Mouse (Mus musculus) forebrain, embryonic 16.5 days (tissue): ENCODE measurements around the gene Nav3. TPM values are rescaled to one million over a fixed set of nuclear protein-coding genes. Genes with fewer than 3 reads are reported as not detected.

Experiments used
- ATAC-seq: fragments of 200-750 bp; cut with Nextera tagmentation; 2 replicates; pipeline ENCODE4 v1.8.0; 2017; ENCODE audit warnings: mild to moderate bottlenecking, moderate library complexity
- H3K27ac ChIP-seq: fragments of 300-500 bp; sonication (generic); 2 replicates; pipeline ENCODE4 v1.5.1; 2014; ENCODE audit warnings: low read length, control low read depth
- H3K27me3 ChIP-seq: fragments of 300-500 bp; sonication (generic); replicated peaks from 2 replicates; pipeline ENCODE4 v1.6.1; 2014; ENCODE audit warnings: low read length; ENCODE audit not compliant: control insufficient read depth, insufficient read depth
- H3K36me3 ChIP-seq: fragments of 300-500 bp; sonication (generic); 2 replicates; pipeline ENCODE4 v1.6.1; 2014; ENCODE audit not compliant: control insufficient read depth, insufficient read depth
- H3K4me1 ChIP-seq: fragments of 300-500 bp; sonication (generic); replicated peaks from 2 replicates; pipeline ENCODE4 v1.6.1; 2014; ENCODE audit warnings: low read length; ENCODE audit not compliant: control insufficient read depth, insufficient read depth
- H3K4me2 ChIP-seq: fragments of 300-500 bp; sonication (generic); 2 replicates; pipeline ENCODE4 v1.6.1; 2014; ENCODE audit warnings: mild to moderate bottlenecking, low read length, control low read depth
- H3K4me3 ChIP-seq: fragments of 300-500 bp; sonication (generic); replicated peaks from 2 replicates; pipeline ENCODE4 v1.5.1; 2014; ENCODE audit warnings: mild to moderate bottlenecking, low read length, control low read depth
- H3K9ac ChIP-seq: fragments of 300-500 bp; sonication (generic); replicated peaks from 2 replicates; pipeline ENCODE4 v1.6.1; 2014; ENCODE audit warnings: low read depth, low read length, control low read depth
- H3K9me3 ChIP-seq: fragments of 300-500 bp; sonication (generic); 2 replicates; pipeline ENCODE4 v1.6.1; 2016; ENCODE audit warnings: low read length; ENCODE audit not compliant: control insufficient read depth
- WGBS: fragments of 180-500 bp; shearing (Covaris S2); extraction: QIAGEN DNeasy Blood & Tissue Kit; methylation state at CpG from one replicate; pipeline ENCODE4 v1.1.7; 2014; 5-methylcytosine and 5-hydroxymethylcytosine counted together
- polyA plus RNA-seq: library from polyadenylated mRNA; unstranded; fragments of >200 nt; fragmentation: Nextera tagmentation; extraction: Ambion mirVana; gene quantifications from 2 replicates; pipeline ENCODE4 v1.2.1, GENCODE M21; 2015

Gene Nav3
- polyA plus RNA-seq, 1 experiment from 2014 or later: 24.3 TPM

DNA sequence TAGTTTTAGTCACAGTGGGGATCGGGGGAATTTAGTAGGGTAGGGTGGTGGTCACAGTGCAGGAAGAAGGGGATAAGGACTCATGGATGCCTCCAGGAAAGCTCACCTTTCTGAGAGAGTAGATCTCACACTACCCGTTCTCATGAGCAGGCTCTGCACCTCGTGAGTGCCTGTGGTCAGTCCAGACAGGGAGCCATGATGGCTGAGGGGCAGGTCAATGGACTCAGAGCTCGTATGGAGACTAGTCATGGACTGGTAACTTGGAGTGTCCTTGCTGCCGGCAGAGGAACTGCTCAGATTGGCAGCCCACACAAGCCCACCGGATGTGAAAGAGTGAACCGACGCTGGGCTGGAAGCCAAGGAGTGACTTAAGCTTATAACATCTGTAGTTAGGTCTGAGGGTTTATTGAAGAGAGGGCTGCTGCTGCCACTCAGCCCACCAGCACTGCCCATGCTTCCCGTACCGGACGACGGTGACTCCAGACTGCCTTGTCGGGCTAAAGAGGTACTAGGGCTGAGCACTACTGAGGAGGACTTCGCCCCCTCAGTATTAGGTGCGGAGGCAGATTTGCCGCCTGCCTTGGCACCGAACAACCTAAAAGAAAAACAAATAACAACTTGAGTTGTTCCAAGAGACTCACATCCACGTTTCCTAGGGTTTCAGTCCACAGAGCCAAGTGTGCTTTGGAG is 691.4 kb downstream of the Nav3 start:
- H3K4me1 ChIP-seq: no peaks in the 10 kb centered on the region
- ATAC-seq: 0 out of 2 replicates have a peak, but pooled peaks have one; percentile 23
- no peaks in the 10 kb centered on the region for H3K27me3 ChIP-seq
- H3K4me2 ChIP-seq: no peak overlapping the region
- H3K9ac ChIP-seq: no peak overlapping the region
- H3K9me3 ChIP-seq: no peaks in the 10 kb centered on the region
- 70% methylated on average over 18 of the region's 18 CpGs for WGBS
- H3K4me3 ChIP-seq: no peak overlapping the region
- no peak overlapping the region for H3K27ac ChIP-seq
- no peaks in the 10 kb centered on the region for H3K36me3 ChIP-seq

DNA sequence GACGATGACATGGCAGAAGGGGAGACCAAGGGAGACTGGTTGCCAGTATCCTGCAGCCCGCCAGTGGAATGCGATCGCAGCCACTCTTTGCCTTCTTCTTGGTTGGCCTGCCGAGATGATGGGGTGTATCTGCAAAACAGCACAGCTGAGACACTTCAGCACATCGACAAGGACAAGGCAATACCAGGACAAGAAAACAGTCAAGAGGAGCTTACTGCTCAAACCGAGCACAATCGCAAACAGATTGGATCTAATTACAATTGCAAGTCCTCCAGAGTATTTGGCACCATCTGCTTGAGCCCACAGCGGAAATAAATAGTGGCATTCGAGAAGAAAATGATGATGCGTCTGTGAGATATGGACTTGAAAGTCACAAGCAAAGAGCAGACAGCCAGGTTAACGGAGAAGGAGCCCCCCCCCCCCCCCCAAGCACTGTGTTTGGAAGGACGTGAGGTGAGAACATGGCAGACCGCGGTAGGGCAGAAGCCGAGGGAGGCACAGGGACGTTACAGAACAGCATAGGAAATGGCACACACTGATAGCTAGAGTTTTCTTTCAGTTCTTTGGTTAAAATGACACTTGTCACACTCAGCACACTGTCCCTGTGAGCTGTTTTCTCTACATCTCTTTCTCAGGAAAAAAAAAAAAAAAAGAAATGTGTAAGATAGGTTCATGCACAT is 696.9 kb downstream of the Nav3 start:
- WGBS: 63% methylated on average over 17 of the region's 17 CpGs
- peak; percentile 75 for ATAC-seq

DNA sequence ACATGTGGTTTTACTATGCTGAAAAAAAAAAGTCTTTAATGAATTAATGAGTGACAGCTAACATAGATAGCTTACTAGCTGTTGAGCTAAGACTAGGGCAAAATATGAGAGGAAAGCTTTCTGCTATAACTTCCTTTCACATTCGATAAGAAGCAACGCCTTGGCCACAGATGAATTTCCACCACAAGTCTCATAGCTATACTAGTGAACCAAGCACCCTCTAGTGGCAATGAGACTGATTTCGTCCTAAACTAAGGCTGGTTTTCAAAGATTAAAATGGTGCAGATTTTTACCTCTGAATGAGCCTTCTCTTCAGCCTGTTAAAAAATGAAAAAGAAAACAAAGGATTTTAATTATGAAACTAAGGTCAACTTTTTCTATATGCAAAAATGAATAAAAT is 709.1 kb downstream of the Nav3 start:
- Histone ChIP-seq H3K4me1 (no peaks in the 10 kb centered on the region), H3K9ac (no peak overlapping the region), H3K27me3 (no peaks in the 10 kb centered on the region), H3K4me3 (no peak overlapping the region), H3K4me2 (no peak overlapping the region), H3K27ac (no peak overlapping the region), H3K9me3 (peaks cover 7% of the 10 kb centered on the region), H3K36me3 (peaks cover 13% of the 10 kb centered on the region)
- peak; percentile 50; the same call in 1 of the 2 replicates for ATAC-seq
- WGBS: 43% methylated on average over 3 of the region's 3 CpGs

More for the DNA sequence above, 696.9 kb downstream of the Nav3 start:
- peak overlapping the region; percentile 2; the same call in 1 of the 2 replicates for H3K4me2 ChIP-seq
- H3K9ac ChIP-seq: no peak overlapping the region
- H3K27ac ChIP-seq: peak overlapping the region; percentile 63
- H3K4me1 ChIP-seq: peaks cover 3% of the 10 kb centered on the region; the same call in 1 of the 2 replicates
- H3K27me3 ChIP-seq: no peaks in the 10 kb centered on the region
- no peaks in the 10 kb centered on the region for H3K36me3 ChIP-seq
- no peaks in the 10 kb centered on the region for H3K9me3 ChIP-seq
- H3K4me3 ChIP-seq: no peak overlapping the region

- no peak overlapping the region for H3K27ac ChIP-seq
- peak; percentile 52; the same call in 1 of the 2 replicates for ATAC-seq
Measured at GRCm38 (mm10) chr10:109741664-109742063, 714.3 kb downstream of the Nav3 start.

GRCm38 (mm10) chr10:109740326-109740725 is 715.7 kb downstream of the Nav3 start:
- H3K4me2 ChIP-seq: no peak overlapping the region
- H3K27ac ChIP-seq: no peak overlapping the region
- peaks cover 7% of the 10 kb centered on the region for H3K9me3 ChIP-seq
- H3K36me3 ChIP-seq: peaks cover 8% of the 10 kb centered on the region
- H3K27me3 ChIP-seq: no peaks in the 10 kb centered on the region
- ATAC-seq: no peak
- H3K4me3 ChIP-seq: no peak overlapping the region
- WGBS: 35% methylated on average over 3 of the region's 3 CpGs
- H3K4me1 ChIP-seq: peaks cover 3% of the 10 kb centered on the region; the same call in 1 of the 2 replicates
- no peak overlapping the region for H3K9ac ChIP-seq

More at GRCm38 (mm10) chr10:109741664-109742063, 714.3 kb downstream of the Nav3 start:
- peaks cover 7% of the 10 kb centered on the region for H3K9me3 ChIP-seq
- no peak overlapping the region for H3K9ac ChIP-seq
- 19% methylated on average over 2 of the region's 2 CpGs for WGBS
- H3K36me3 ChIP-seq: peaks cover 11% of the 10 kb centered on the region
- no peak overlapping the region for H3K4me3 ChIP-seq
- no peaks in the 10 kb centered on the region for H3K27me3 ChIP-seq
- no peak overlapping the region for H3K4me2 ChIP-seq
- H3K4me1 ChIP-seq: peaks cover 3% of the 10 kb centered on the region; the same call in 1 of the 2 replicates

DNA sequence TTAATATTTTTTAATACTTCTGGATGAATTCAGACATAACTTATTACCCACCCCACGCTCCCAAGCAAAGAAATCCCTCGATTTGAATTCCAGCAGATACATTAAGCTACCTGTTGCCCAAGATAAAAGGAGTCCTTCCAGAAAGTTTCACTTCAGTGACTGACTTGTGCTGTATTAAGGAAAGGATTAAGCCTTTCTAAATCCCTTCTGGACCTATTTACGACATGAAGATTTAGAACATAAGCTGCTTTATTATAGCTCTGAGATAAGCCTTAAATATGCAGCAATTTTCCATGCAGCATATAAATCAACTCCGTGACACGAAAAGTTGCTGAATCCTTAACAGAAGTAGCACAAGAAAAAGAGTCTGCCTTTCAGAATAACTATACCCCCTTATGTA is 732.4 kb downstream of the Nav3 start:
- WGBS: 63% methylated on average over 5 of the region's 5 CpGs

DNA sequence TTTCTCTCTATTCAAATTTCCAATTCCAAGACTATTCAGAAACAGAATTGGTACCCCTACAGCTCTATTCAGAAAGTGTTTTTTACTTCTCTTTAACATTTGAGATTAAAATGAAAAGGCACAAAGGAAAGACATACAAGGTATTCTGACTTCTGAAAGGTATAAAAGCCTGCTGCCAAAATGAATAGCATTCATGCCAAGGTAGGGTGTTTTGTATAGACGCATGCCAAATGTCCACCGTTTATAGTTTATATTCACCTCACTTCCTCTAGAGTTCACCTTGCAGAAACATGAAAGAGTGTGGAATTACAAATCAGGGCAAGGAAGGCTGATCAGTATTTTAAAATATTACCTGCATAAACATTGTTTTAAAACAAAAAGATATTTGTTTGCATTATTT is 737.2 kb downstream of the Nav3 start:
- H3K27me3 ChIP-seq: no peaks in the 10 kb centered on the region
- no peak for ATAC-seq
- H3K9ac ChIP-seq: no peak overlapping the region
- no peaks in the 10 kb centered on the region for H3K36me3 ChIP-seq
- H3K4me2 ChIP-seq: no peak overlapping the region
- WGBS: 24% methylated on average over 2 of the region's 2 CpGs
- no peak overlapping the region for H3K4me3 ChIP-seq
- no peaks in the 10 kb centered on the region for H3K4me1 ChIP-seq
- no peak overlapping the region for H3K27ac ChIP-seq
- no peaks in the 10 kb centered on the region for H3K9me3 ChIP-seq

More for the DNA sequence above, 732.4 kb downstream of the Nav3 start:
- Histone ChIP-seq H3K4me3 (no peak overlapping the region), H3K4me1 (no peaks in the 10 kb centered on the region), H3K9me3 (no peaks in the 10 kb centered on the region), H3K9ac (no peak overlapping the region), H3K27ac (no peak overlapping the region), H3K27me3 (no peaks in the 10 kb centered on the region), H3K4me2 (no peak overlapping the region), H3K36me3 (peaks cover 2% of the 10 kb centered on the region; the same call in 1 of the 2 replicates)
- ATAC-seq: no peak

DNA sequence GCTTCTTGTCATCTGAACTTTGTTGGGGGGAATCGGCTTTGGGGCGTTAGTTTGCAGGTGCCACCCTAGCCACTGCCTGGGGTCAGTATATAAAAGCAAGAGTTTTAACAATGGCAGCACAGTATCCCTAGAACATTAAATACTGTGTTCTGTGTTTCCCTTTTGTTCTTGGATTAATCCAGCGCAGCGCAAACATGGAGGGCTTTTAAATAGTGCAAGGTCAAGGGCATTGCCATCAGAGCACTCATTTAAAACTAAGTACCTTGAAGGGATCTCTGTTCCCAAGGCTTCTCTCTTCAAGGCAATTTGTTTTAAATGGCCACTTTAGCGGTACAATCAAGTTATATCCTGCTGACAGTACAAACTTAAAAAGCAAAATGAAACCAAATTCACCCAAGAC is 737.6 kb downstream of the Nav3 start:
- no peak overlapping the region for H3K4me2 ChIP-seq
- H3K4me1 ChIP-seq: no peaks in the 10 kb centered on the region
- ATAC-seq: no peak
- no peaks in the 10 kb centered on the region for H3K27me3 ChIP-seq
- no peaks in the 10 kb centered on the region for H3K9me3 ChIP-seq
- no peak overlapping the region for H3K4me3 ChIP-seq
- H3K36me3 ChIP-seq: no peaks in the 10 kb centered on the region
- no peak overlapping the region for H3K27ac ChIP-seq
- H3K9ac ChIP-seq: no peak overlapping the region
- WGBS: 16% methylated on average over 5 of the region's 5 CpGs

DNA sequence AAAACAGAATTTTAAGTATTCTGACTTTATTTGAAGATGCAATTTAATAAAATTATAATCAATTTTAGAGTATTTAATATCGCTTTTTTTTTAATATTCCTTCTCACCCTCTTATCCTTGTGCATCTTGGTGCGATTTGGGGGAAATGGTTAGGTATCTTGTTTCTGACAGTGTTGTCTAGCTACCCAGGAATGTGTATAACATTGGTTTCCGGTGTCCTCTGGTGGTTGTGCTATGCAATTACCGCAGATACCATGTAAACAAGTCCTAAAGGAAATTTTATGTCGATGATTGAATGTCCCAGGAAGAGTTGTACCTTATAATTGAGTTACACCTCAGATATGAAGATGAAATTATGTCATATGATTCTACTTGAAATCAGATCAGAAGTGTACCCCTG is 743.0 kb downstream of the Nav3 start:
- Histone ChIP-seq H3K9me3 (no peaks in the 10 kb centered on the region), H3K36me3 (no peaks in the 10 kb centered on the region), H3K9ac (no peak overlapping the region), H3K4me2 (no peak overlapping the region), H3K27ac (no peak overlapping the region), H3K27me3 (no peaks in the 10 kb centered on the region), H3K4me3 (no peak overlapping the region), H3K4me1 (no peaks in the 10 kb centered on the region)
- peak; percentile 76 for ATAC-seq
- 32% methylated on average over 5 of the region's 5 CpGs for WGBS
